Mouse (Mus musculus) MEL-GATA-1-ER (cell line): ENCODE results near the gene Slc43a1.
"Not testable (repeated sequence)": the region's sequence is repeated elsewhere in the genome, so short reads cannot be mapped to it uniquely, and the experiment has no call there.

Experiments used
- DNase-seq: peaks from one replicate; pipeline ENCODE4 v3.0.0-alpha.2; 2012; ENCODE audit warnings: low read depth; ENCODE audit errors: extremely low read depth

Slc43a1 gene

GRCm38 (mm10) chr2:84893359-84893758 is 54.7 kb downstream of the Slc43a1 start:
- no peak for DNase-seq

- DNase-seq, result no peak
Observed at GRCm38 (mm10) chr2:84895495-84896198, 57.0 kb downstream of the Slc43a1 start.

DNA sequence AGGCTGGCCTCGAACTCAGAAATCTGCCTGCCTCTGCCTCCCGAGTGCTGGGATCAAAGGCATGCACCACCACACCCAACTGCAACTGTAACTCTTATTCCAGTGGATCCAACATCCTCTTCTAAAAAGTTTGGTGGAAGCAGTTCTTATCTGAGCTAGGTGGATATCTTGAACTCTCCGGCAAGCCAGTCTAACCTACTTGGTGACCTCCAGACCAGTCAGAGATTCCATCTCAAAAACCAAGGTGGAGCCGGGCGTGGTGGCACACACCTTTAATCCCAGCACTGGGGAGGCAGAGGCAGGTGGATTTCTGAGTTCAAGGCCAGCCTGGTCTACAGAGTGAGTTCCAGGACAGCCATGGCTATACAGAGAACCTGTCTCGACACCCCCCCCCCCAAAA is 58.0 kb downstream of the Slc43a1 start:
- DNase-seq, result not testable (repeated sequence)

DNA sequence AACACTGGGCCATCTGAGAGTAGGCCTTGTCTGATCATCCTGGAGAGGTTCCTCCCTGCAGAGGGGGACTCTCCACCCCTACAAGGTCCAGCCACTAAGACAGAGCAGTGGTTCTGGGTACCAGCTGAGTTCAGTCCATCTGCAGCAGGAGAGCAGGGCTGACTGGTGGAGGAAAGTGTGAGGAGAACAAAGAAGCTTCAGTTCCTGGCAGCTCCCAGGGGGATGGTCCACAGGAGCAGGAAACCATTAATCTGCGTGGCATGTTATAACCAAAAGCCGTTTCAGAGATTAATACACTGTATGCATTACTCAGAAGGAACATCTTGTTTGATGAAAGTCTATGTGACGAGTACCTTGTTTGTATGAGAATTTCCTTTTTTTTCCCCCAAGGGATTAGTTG is 74.1 kb downstream of the Slc43a1 start:
- no peak for DNase-seq
